Mouse (Mus musculus) frontal cortex, postnatal 10 days (tissue): ENCODE data around the gene Abhd2.
A peak's percentile ranks its signal among the peaks of the same experiment; 100 is the strongest.

Source experiments
- DNase-seq, 2 experiments: peaks; one replicate each; pipeline ENCODE4 v3.0.0; 2022; ENCODE audit warnings: low spot score in 2 of 2, mixed read lengths in 1 of 2

The Abhd2 gene

DNA sequence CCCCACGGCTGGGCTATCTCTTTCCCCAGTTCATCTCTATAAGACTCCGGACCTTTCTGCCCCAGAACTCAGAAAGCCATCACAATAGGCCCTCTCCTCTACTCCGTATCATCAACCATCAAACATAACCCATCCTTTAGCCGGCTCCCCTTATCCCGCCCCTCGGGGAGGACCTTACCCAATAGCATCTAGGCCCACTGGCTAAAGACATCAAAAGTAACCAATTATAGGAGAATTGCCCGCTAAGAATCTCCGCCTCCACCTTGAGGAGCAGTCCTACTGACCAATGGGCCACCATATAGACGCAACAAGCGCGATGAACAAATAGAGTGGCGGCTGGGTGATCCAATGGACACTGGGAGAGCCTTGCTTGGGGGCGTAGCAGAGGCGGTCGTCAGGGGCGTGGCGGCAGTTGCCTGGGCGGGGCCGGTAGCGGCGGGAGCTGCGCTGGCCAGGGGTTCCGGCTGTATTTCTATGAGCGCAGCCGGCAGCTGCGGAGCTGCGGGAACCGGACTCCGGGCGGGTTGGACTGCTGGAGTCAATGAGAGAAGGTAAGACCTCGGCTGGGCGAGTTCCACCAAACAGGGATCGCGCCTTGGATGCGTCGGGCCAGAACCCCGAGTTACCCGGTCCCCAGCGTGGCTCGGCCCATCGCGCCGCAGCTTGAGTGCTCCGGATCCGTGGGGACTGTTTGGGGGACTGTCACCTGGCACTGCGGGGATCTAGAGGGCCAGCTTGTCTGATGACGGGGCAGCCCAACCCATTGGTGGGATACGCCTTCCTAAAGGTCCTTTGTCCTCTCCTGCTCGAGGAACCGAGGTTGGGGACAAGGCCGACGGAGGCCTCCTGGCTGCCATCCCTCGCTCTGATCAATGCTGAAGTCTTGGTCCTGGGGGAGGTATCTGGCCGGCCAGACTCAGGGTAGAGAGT lies at the start of gene Abhd2:
TSS of gene Abhd2 (plus strand) at position 411 of the 930 bp plus-strand sequence.
- DNase-seq, result peak; percentile 99 to 100

DNA sequence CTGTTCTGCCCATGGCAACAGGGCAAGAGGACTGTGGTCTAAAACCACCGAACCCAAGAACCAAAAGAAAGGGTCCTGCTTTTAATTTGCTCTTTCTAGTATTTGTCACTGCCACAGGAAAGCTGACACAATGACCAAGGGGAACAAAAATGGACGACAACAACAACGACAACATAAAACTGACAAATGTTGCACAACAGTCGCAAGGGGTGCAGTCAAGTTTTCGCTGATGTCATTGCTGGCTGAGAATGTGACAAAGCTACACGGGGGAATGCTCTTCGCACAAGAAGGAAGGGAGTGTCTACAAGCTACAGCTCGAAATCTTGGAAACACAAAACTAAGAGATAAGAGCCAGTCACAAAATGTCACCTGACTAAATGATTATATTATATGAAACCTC lies 47.5 kb upstream of the Abhd2 start:
- DNase-seq, result no peak

DNA sequence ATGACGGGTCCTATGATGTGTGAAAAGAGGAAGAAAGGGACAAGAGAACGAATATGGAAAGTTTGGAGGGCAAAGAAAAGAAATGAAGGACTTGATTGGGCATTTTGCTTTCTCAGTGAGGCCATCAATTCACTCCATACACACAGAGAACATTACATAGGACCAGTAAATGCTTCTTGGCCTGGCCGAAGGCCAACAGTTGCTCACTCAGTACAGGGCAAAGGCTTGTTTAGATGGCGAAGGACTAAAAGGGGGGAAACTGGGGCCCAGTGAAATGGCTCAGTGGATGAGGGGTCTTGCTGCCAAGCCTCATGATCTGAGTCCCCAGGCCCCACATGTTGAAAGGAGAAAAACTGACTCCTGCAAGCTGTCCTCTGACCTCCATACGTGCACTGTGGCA lies 46.8 kb upstream of the Abhd2 start:
- DNase-seq, result no peak

DNA sequence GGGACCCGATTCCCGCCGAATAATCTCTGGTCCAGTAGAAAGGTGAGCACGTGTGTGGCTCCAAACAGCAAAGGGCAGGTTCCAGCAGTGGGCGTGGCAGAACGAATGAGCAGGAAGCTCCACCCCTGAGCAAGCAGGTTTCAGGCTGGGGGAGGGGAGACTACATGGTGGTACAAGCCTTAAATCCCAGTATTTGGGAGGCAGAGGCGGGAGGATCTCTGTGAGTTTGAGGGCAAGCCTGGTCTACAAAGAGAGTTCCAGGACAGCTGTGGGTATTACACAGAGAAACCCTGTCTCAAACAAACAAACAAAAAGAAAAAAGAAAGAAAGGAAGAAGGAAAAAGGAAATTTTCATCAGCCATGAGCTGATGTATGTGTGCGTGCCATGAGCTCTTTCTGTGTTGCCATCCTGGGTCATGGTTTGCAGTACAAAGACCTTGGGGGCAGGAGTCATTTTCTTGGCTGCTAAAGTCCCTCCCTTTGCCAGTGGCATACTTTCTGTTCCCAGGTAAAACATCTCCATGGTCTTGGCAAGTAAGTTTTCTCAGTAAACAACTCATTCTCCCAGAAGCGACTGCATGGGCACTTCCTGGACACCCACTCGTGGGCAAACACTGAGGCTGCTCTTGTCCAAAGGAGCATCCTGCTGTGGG lies 46.0 kb upstream of the Abhd2 start:
- DNase-seq, result no peak

DNA sequence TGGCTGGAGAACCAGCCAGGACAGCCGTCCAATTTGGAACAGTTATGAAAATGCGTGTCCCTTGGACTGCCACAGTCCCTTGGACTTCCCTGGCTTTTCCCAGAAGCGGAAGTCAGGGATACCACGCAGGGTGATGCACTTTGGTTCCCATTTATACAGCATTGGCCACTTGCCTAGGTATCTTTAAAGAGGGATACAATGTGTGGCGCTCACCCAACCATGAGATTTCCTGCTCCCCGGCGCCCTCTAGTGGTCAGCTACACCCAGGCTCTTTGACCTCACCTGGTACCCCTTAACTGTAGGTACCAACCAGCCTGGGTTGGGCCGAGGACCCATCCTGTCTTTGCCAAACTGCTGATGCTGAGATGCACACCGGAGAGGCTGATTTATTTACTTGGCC lies 44.5 kb upstream of the Abhd2 start:
- DNase-seq, result peak in 1 of 2 experiments; percentile 67

DNA sequence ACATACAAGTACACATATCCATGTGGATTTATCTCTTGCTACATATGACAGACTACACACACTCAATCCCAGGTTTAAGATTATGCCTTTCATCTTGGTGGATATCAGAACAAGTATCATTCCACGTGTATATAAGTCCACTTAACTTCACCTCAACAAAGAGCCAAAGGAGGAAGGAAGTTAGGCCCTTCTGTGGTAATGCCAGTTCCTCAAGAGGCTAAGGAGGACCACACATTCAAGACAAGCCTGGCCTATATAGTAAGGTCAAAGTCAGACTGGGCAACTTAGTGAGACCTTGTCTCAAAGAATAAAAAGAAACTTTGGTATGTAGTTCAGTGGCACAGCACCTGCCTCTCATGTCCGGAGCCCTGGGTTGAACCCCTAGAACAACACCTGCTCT lies 41.4 kb upstream of the Abhd2 start:
- DNase-seq, result no peak

DNA sequence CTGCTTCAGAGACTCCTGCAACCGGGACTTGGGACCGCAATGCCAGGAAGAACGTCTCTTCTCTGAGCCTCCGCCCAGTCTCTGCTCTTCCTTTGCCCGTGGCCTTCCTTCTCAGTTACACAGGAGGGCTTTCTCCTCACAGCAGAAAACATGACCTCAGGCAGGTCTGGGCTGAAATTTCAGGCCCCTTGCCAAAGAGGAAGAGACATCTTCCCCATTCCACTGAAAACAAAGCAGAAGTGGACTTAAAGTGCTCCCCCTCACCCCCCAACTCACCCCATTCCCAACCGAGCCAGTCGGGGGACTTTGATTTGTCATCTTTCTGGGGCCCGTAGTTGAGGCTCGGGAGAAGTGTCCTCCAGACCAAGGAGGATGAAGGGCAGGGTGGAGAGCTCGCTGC lies 41.0 kb upstream of the Abhd2 start:
- no peak for DNase-seq

DNA sequence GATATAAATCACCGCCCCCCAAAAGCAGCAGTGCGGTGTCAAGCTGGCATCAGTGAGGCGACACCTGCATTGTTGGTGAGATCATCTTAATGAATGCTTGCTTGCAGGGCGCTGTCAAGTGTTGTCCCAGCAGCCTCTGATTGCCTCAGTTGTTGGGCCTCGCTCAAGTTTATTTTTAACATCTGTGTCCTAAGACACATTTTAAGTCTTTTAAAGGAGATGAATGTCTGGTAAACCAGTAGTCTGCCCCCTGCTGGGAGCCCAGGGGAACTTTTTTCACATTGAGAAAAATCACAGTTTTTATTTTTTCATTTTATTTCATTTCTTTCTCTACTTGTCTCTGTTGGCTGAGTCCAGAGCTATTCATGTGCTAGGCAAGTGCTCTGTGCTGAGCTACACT lies 34.3 kb upstream of the Abhd2 start:
- no peak for DNase-seq

DNA sequence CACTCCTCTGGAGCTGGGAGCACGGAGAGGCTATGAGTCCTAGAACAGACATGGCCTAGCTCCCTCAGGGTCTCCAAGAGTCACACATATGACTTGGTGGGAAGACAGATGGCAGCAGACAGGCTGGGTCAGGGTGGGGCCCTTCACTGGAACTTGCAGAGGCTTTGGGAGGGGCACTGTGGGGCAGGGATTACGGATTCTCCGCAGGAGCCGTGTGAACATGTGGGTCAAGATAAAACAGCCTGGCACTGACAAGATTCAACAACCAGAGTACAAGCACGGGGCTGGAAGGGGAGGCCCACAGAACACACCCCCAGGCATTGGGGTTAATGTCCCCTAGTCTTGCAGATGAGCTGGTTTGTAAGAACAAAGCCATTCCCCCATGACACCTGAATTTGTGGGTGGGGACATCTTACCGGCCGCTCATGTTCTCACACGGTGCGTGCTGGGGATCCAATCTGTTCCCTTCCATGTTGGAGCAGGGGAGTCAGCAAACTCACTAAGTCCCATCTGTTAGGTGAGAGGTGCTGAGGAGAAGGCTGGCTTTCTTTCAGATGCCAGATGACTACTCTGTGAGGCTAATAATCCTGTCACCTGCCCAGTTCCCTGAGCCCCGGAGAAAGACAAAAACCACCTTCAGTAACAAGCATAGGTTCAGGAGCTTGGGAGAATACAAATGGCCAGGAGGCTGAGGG lies 30.9 kb upstream of the Abhd2 start:
- DNase-seq, result no peak

DNA sequence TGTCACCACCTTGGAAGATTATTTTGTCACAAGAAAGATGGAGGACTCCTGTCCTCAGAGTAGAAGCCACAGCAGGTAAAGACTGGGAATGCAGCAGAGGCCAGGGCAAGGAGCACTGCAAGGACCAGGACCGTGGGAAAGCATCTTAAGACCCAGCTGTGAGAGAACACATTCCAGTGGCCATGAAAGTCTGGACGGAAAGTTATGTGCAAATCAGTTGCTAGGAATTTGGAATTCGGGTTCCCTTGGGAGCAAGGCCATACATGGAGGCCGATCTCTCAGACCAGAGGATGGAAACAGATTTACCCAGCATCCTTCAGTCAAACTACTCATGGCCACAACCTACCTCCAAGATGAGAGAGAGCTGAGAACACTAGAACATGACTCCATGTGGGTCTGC lies 29.8 kb upstream of the Abhd2 start:
- no peak for DNase-seq

DNA sequence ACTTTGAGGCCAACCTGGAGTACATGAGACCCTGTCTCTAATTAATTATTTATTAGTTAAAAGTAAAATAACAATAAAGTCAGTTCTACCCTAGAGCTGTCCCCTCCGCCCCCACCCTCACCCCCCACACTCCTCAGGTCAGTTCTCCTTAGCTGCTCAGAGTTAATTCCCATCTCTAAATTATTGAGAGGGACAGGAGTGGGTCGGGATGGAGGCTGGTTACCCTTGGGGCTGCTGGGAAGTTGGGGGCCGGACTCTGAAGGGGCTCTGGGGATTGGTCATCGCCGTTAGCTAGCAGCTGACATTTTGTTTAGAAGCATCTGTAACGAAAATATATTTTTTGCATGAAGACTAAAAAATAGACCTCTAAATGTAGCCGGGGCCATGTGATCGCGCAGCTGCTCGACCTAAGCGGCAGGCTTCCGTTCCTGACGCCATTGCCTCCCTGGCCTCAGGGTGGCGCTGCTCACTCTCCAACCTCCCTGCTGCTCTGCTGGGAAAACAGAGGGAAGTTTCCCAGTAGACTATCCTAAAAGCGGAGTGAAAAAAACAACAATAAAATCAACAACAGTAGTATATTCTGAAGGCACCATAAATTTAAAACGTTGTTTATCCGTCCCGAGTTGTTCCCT lies 26.8 kb upstream of the Abhd2 start:
- peak; percentile 37 to 71 for DNase-seq

DNA sequence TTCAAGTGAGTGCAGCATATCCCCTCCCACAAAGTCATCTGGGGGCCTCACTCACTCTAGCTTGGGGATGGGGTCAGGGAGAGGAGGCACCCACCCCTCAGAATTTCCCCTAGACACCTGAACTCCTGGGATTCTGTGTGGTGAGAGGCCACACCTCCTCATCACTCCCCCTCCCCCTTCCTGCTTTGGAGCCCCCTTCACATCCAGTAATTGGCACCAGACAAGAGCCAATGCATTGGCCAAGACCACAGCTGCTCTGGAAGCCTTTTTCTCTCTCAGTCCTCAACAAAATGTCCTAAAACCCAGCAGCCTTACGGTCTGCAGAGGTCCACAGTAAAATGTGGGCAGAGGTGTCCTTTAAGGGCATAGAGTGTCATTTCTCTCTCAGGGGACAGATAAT lies 25.6 kb upstream of the Abhd2 start:
- no peak for DNase-seq

DNA sequence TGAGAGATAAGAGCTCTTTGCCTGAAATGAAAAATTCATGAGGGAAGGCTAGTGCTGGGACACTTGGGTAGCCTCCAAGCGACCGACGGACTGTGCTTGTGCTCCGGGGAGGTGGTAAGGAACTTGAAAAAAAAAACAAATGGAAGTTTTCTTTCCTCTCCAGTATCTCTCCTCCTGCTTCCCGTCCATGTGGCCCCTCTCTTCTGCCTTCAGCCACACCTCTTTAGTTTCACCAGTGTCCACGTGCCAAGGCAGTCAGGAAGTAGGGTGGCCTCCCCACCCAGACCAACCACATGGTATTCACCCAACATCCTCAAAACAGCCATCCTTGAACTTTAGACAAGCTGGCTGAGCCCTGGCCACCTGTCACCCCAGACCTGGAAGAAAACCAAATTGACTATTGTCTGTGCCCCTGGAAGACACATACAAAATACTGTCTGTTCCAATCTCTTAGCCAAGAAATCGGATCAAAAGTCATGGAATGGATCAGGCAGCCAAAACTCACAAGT lies 25.1 kb upstream of the Abhd2 start:
- DNase-seq, result no peak

DNA sequence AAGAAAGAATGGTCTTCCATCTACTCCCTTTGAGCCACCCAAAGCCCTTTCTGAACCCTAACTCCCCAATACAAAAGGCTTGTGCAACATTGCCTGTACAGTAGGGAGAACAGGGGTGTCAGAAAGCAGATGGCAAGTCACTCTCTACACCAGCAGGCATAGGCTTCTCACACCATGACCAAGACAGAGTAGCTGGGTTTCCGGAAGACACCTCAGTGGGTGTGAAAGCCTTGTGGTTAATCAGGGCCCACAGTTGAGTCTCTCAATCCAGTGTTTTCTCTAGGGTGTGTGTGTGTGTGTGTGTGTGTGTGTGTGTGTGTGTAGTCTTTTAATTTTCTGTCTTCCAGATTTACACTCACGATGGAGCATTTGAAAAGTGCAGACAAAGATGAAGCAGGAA lies 23.4 kb upstream of the Abhd2 start:
- DNase-seq, result no peak

DNA sequence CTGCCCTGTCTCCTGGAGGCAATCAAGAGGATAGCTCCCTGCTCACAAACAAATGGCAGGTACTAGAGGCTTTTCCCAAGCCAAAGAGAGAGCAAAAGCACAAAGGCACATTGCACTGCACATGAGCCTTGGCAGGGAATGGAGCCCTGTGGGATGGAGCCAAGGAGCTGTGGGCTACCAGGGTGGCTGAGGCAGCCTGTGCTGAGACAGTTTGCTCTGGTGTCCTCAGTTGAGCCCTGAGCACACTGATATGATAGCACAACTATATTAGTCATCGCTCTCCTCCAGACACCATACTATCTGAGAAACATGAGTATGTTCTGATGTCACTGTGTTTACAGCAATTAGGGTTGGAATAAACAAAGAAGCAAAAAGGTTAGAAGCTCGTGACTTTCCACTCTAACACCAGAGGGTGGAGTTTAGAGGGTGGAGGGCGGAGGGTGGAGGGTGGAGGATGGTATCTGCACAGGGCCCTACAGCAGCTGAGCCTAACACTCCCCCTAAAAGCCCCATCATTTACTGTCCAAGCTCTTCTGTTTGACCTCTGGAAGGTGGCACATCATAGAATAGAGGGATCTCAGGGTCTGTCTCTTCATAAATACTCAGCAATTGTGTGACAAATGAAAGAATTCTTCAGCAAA lies 18.6 kb upstream of the Abhd2 start:
- no peak for DNase-seq

DNA sequence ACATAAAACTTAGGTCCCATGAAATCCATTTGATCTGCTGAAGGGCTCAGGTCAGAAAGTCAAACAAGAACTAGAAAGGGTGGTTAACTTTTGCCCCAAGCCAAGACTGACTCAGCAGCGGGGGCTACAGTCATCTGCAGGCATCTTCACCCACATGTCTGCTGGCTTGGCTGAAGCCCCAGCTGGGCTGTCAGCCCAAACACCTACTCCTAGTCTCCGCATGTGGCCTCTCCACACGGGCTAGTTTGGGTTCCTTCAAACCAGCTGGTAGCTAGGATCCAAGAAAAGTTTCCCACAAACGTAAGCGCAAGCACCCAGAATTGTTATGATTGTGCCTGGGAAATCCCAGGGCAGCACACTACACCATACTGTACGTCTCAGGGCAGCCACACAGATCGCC lies 17.6 kb upstream of the Abhd2 start:
- peak in 1 of 2 experiments; percentile 51 for DNase-seq

DNA sequence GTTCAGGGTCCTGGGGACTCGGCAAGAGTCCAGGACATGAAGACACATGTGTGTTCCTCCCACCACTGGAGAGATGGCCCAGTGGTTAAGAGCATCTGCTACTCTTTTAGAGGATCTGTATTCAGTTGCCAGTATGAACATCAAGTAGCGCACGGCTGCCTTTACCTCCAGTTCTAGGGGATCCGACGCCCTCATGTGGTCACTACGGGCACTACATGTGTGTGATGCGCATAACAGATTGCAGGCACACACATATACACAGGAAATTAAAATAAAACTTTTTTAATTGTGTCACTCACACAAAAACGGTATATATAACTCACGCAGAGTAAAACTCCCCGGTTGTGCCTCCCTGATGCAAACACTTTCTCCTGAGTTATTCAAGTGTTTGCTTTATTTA lies 17.2 kb upstream of the Abhd2 start:
- DNase-seq, result no peak

DNA sequence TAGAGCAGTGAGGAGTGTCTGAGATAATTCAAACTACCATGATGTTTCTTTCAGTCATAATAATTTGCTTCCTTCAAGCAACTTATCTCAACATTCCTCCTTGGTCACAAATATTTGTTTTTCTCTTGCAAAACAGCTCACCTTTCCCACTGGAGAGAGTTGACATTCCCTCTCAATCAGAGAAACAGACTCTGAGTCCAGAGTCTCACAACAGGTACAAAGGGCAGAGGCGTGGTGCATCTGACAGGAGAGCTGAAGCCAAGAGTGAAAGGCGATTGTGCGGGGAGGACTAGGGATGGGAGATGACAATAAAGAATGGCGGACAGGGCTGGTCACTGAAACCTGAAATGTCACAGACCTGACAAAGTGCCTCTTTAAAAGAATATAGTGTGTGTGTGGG lies 16.3 kb upstream of the Abhd2 start:
- no peak for DNase-seq

DNA sequence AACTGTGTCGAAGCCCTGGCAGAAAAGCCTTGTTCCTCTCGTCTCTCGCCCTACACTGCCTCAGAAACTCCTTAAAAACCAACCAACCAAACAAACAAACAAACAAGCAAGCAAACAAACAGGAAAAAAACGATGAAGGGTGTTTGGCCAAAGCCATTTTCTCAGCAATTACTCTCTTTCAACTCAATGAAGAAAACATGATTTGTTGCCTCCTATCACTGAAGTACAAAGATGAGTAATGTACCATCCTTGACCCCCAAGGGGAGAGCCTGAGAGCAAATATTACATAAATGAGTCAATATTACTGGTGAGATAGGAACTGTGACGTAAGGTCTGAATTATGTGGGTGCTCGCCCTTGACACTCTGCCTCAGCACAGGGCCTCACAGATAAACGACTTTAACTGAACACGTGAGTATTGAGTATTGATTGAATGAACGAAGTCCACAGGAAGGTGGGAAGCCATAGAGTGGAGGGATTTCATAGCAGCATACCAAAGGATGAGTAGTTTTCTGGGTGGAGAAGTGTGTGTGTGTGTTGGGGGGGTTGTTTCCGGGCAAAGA lies 13.9 kb upstream of the Abhd2 start:
- DNase-seq, result no peak

DNA sequence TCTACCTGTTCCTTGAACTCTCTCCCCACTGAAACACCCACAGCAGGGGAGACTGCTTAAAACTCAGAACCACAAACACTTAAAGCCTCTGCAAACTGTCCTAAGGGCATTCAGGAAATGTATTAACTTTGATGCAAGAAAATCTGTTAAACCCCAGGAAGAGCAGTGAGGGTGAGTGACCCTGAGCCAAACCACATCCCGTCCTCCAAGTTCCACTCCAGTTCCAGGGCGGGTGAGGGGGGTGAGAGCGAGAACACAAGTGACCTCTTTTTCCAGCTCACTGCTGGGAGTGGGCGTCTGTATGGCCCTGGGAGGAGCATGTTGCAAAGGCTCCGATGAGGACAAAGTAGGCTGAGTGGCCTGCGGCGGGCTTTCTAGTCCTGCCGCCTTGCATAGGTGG lies 10.5 kb upstream of the Abhd2 start:
- no peak for DNase-seq

DNA sequence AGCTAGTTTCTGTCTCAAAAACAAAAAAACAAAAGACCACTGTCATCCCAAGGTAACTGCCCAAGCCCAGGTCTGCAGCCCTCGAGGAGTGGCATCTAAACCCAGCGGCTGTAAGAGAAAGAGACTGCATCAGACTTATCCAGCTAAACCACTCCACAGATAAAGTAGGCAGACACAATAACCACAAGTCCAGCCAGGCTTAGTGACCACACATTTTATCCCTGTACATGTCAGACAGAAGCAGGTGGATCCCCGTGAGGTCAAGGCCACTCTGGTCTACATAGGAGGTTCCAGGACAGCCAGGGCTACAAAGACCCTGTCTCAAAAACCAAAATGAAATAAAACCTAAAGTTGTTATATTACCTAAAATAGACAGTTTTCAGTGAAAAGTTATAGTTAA lies 9.2 kb upstream of the Abhd2 start:
- DNase-seq, result no peak
